ENCODE assay signal across 14 mouse cellular contexts in genomic region chr6:11476950-11477349, GRCm38 (mm10).
"Had no signal": no experiment of that assay in that cellular context is flagged by ENCODE, and none has a peak within 500 bp of the region (broad histone marks: within the 10 kb centered on the region; RNA-seq: fewer than 3 reads in every experiment).

No protein-coding gene starts in this region.

- H3K9ac ChIP-seq: liver, embryonic 15.5 days had no signal

- ATAC-seq: lung, postnatal 0 days; midbrain, embryonic 16.5 days had no signal

- H3K4me1 ChIP-seq: limb, embryonic 10.5 days; liver, embryonic 15.5 days had no signal

- H3K4me2 ChIP-seq: liver, embryonic 11.5 days; liver, embryonic 15.5 days had no signal

- DNase-seq: kidney, adult 8-10 months; kidney, postnatal 25 days; lung, adult 2 months; lung, postnatal 36 days; right cerebral cortex, postnatal 4 days; spleen, adult 18-20 months; thymus, adult 18-20 months; thymus, postnatal 14 days had no signal

- H3K4me3 ChIP-seq: left cerebral cortex, adult 2 months; limb, embryonic 10.5 days; liver, embryonic 15.5 days had no signal

- H3K27me3 ChIP-seq: liver, embryonic 15.5 days had no signal

- H3K27ac ChIP-seq: left cerebral cortex, adult 2 months; limb, embryonic 10.5 days; liver, embryonic 15.5 days had no signal

- H3K36me3 ChIP-seq: limb, embryonic 10.5 days; liver, embryonic 15.5 days had no signal

- H3K9me3 ChIP-seq: limb, embryonic 10.5 days; liver, embryonic 15.5 days had no signal
